In genomic region chr4:62763990-62764389, GRCm38 (mm10) we compare ENCODE assay signal across 8 mouse cellular contexts.
DNase-seq lines count a peak whose midpoint lies in the region; ATAC-seq and TF ChIP-seq lines count a peak whose summit lies in the region.

No protein-coding gene starts in this region.

- H3K27me3 ChIP-seq in embryonic facial prominence, embryonic 11.5 days (ENCODE audit: control insufficient read depth, insufficient read depth, low read length), result no peaks in the 10 kb centered on the region
- no peaks in the 10 kb centered on the region for H3K27me3 ChIP-seq in heart, adult 2 months (ENCODE audit: control insufficient read depth, insufficient read depth, low read length)
- H3K27me3 ChIP-seq in midbrain, embryonic 13.5 days, result no peaks in the 10 kb centered on the region

- no peak overlapping the region for H3K4me3 ChIP-seq in embryonic facial prominence, embryonic 11.5 days (ENCODE audit: low read depth, low read length)
- no peak overlapping the region for H3K4me3 ChIP-seq in heart, adult 2 months
- no peak overlapping the region for H3K4me3 ChIP-seq in midbrain, embryonic 13.5 days (replicated peaks)

- peak; percentile 96 for TF ChIP-seq EP300 in heart, adult 2 months (IDR thresholded peaks at IDR 0.05; ENCODE audit: insufficient read depth, low read depth, low read length)

- H3K9me3 ChIP-seq in embryonic facial prominence, embryonic 11.5 days (replicated peaks; ENCODE audit: control insufficient read depth, low read length), result no peaks in the 10 kb centered on the region
- no peaks in the 10 kb centered on the region for H3K9me3 ChIP-seq in midbrain, embryonic 13.5 days

- DNase-seq in adrenal gland, postnatal 14 days, result peak; percentile 90
- DNase-seq in embryonic facial prominence, embryonic 11.5 days (ENCODE audit: low spot score), result peak; percentile 86
- DNase-seq in heart, adult 2 months, result peak; percentile 85 to 87
- DNase-seq in kidney, adult 18-20 months, result peak; percentile 82
- peak; percentile 86 for DNase-seq in left cerebral cortex, postnatal 4 days
- DNase-seq in spleen, adult 12 weeks (ENCODE audit: low spot score), result peak; percentile 19

- TF ChIP-seq POLR2A in heart, adult 2 months (IDR thresholded peaks at IDR 0.05; ENCODE audit: insufficient read depth, low read depth, low read length), result no peak

- ATAC-seq in embryonic facial prominence, embryonic 11.5 days (replicated peaks; ENCODE audit: insufficient number of reproducible peaks, low FRiP score, low TSS enrichment, low read depth), result peak; percentile 84
- peak; percentile 92 for ATAC-seq in midbrain, embryonic 13.5 days
- ATAC-seq in erythroid progenitor cell, adult 5-6 weeks (replicated peaks; ENCODE audit: low FRiP score, poor library complexity, severe bottlenecking), result no peak

- WGBS in embryonic facial prominence, embryonic 11.5 days, result 15% methylated on average over 5 of the region's 5 CpGs
- 8% methylated on average over 5 of the region's 5 CpGs for WGBS in heart, adult 2 months
- WGBS in midbrain, embryonic 13.5 days, result 16% methylated on average over 5 of the region's 5 CpGs

- no peak overlapping the region for H3K4me2 ChIP-seq in embryonic facial prominence, embryonic 11.5 days (ENCODE audit: low read depth, low read length)
- H3K4me2 ChIP-seq in midbrain, embryonic 13.5 days (replicated peaks), result no peak overlapping the region

- H3K4me1 ChIP-seq in embryonic facial prominence, embryonic 11.5 days (ENCODE audit: control insufficient read depth, insufficient read depth, low read length), result no peaks in the 10 kb centered on the region
- peaks cover 7% of the 10 kb centered on the region for H3K4me1 ChIP-seq in heart, adult 2 months (ENCODE audit: control insufficient read depth, insufficient read depth, low read length)
- peaks cover 13% of the 10 kb centered on the region for H3K4me1 ChIP-seq in midbrain, embryonic 13.5 days (replicated peaks)

- TF ChIP-seq CTCF in heart, adult 2 months (IDR thresholded peaks at IDR 0.05), result peak; percentile 98

- H3K79me2 ChIP-seq in heart, adult 2 months (replicated peaks; ENCODE audit: control insufficient read depth, insufficient read depth, low read length), result no peaks in the 10 kb centered on the region

- no peak overlapping the region for H3K27ac ChIP-seq in embryonic facial prominence, embryonic 11.5 days (replicated peaks; ENCODE audit: low read depth, low read length)
- H3K27ac ChIP-seq in heart, adult 2 months, result no peak overlapping the region
- no peak overlapping the region for H3K27ac ChIP-seq in midbrain, embryonic 13.5 days

- no peaks in the 10 kb centered on the region for H3K36me3 ChIP-seq in embryonic facial prominence, embryonic 11.5 days (replicated peaks; ENCODE audit: control insufficient read depth, insufficient read depth, low read depth, low read length)
- H3K36me3 ChIP-seq in heart, adult 2 months (ENCODE audit: control insufficient read depth, insufficient read depth, low read length), result no peaks in the 10 kb centered on the region
- no peaks in the 10 kb centered on the region for H3K36me3 ChIP-seq in midbrain, embryonic 13.5 days

- H3K9ac ChIP-seq in embryonic facial prominence, embryonic 11.5 days (replicated peaks; ENCODE audit: low read length), result no peak overlapping the region
- H3K9ac ChIP-seq in heart, adult 2 months (ENCODE audit: low read depth, low read length), result no peak overlapping the region
- no peak overlapping the region for H3K9ac ChIP-seq in midbrain, embryonic 13.5 days (replicated peaks)

- intact Hi-C loops in heart, adult 2 months (cut with DNase I), result loop anchor here (1.0 to 5.0 kb wide), 5 partner anchors 37 to 307 kb away; no protein-coding TSS in a partner anchor
- intact Hi-C loops in left cerebral cortex, postnatal 4 days (cut with DNase I), result loop anchor here (5.0 kb wide), 1 partner anchor 202 kb away; no protein-coding TSS in a partner anchor

Comparison
In these comparisons a context has a peak if more than half of its experiments do, and no peak if none do; other contexts are left out.
1. DNase-seq: peak in every context shown above with its lines; median percentile 90 in adrenal gland, postnatal 14 days; 86 in embryonic facial prominence, embryonic 11.5 days; 86 in heart, adult 2 months; 86 in left cerebral cortex, postnatal 4 days; 82 in kidney, adult 18-20 months; 19 in spleen, adult 12 weeks.